24 mouse cellular contexts compared by ENCODE assay signal in the genomic region with DNA sequence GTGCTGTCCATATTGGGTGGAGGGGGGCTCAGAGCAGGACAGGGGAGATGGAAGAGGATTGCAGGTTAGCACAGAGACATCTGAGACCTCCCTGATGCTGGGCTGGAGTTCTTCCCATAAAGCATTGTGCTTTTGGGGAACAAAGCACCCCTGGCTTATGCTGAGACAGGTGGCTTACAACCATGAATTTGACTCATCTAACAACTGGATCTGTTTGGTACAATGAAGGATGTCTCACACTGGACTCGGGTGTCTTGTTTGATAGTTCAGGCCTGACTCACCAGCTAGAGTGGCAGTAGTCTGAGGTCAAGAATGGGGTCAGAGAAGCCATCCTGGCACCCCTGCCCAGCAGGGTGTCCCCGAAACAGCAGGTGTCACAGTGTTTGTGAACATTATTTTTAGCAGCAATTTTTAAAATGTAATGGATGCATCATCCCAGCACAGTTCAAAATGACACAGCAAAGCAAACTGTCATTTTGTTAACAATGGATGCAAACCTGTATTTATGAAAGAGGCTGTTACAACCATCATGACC. TPM values are rescaled to one million over a fixed set of nuclear protein-coding genes. Genes with fewer than 3 reads are reported as not detected.
A peak's percentile ranks its signal among the peaks of the same experiment; 100 is the strongest.
DNase-seq lines count a peak whose midpoint lies in the region; ATAC-seq lines count a peak whose summit lies in the region.
"Had no signal": no experiment of that assay in that cellular context is flagged by ENCODE, and none has a peak within 500 bp of the region (broad histone marks: within the 10 kb centered on the region; RNA-seq: fewer than 3 reads in every experiment).

No protein-coding gene starts in this region.

- intact Hi-C loops in heart, postnatal 10 days (cut with DNase I), result no loop called here

- H3K4me3 ChIP-seq in midbrain, embryonic 10.5 days, result no peak overlapping the region
- H3K4me3 ChIP-seq in midbrain, embryonic 15.5 days, result no peak overlapping the region
- H3K4me3 ChIP-seq: embryonic facial prominence, embryonic 13.5 days; embryonic facial prominence, embryonic 15.5 days; erythroblast, embryonic 14.5 days; forebrain, embryonic 10.5 days; forebrain, embryonic 12.5 days had no signal

- H3K27me3 ChIP-seq in midbrain, embryonic 10.5 days (ENCODE audit: low read depth, poor library complexity, severe bottlenecking), result 0 out of 2 replicates have a peak, but pooled peaks cover 4% of the 10 kb centered on the region
- no peaks in the 10 kb centered on the region for H3K27me3 ChIP-seq in midbrain, embryonic 15.5 days (replicated peaks)
- H3K27me3 ChIP-seq: CH12.LX; embryonic facial prominence, embryonic 13.5 days; embryonic facial prominence, embryonic 15.5 days; forebrain, embryonic 12.5 days had no signal

- H3K36me3 ChIP-seq in midbrain, embryonic 10.5 days, result peaks cover 17% of the 10 kb centered on the region
- 0 out of 2 replicates have a peak, but pooled peaks cover 9% of the 10 kb centered on the region for H3K36me3 ChIP-seq in midbrain, embryonic 15.5 days (replicated peaks)
- H3K36me3 ChIP-seq: embryonic facial prominence, embryonic 15.5 days; G1E had no signal

- no peak overlapping the region for H3K9ac ChIP-seq in midbrain, embryonic 15.5 days
- H3K9ac ChIP-seq: embryonic facial prominence, embryonic 13.5 days; embryonic facial prominence, embryonic 15.5 days; forebrain, embryonic 12.5 days had no signal

- peaks cover 16% of the 10 kb centered on the region for H3K4me1 ChIP-seq in midbrain, embryonic 10.5 days
- H3K4me1 ChIP-seq in midbrain, embryonic 15.5 days, result peaks cover 8% of the 10 kb centered on the region
- H3K4me1 ChIP-seq: embryonic facial prominence, embryonic 13.5 days; embryonic facial prominence, embryonic 15.5 days had no signal

- peak overlapping the region; percentile 46; the same call in 1 of the 2 replicates for H3K27ac ChIP-seq in midbrain, embryonic 10.5 days (replicated peaks)
- no peak overlapping the region for H3K27ac ChIP-seq in midbrain, embryonic 15.5 days
- H3K27ac ChIP-seq: embryonic facial prominence, embryonic 13.5 days; embryonic facial prominence, embryonic 15.5 days; forebrain, embryonic 10.5 days; forebrain, embryonic 12.5 days had no signal

- no peak for DNase-seq in midbrain, embryonic 10.5 days (ENCODE audit: low spot score)
- peak; percentile 27 for DNase-seq in Muller cell, postnatal 12 days (ENCODE audit: inconsistent ontology term)
- no peak for DNase-seq in lung, postnatal 25 days (ENCODE audit: low spot score)
- DNase-seq in heart, postnatal 10 days, result no peak
- DNase-seq: adrenal gland, postnatal 10 days; adrenal gland, postnatal 25 days; cerebellum, adult 11 months; cerebellum, adult 18-20 months; cerebellum, adult 8-10 months; cerebellum, adult 9-11 months; cerebellum, postnatal 14 days; cerebellum, postnatal 36 days; embryo, embryonic 11 days had no signal

- no peaks in the 10 kb centered on the region for H3K9me3 ChIP-seq in midbrain, embryonic 10.5 days (replicated peaks)
- H3K9me3 ChIP-seq in midbrain, embryonic 15.5 days, result no peaks in the 10 kb centered on the region
- H3K9me3 ChIP-seq: embryonic facial prominence, embryonic 13.5 days; embryonic facial prominence, embryonic 15.5 days; forebrain, embryonic 10.5 days; forebrain, embryonic 12.5 days; G1E had no signal

- WGBS in midbrain, embryonic 10.5 days, result 73% methylated on average over 2 of the region's 2 CpGs
- 72% methylated on average over 2 of the region's 2 CpGs for WGBS in midbrain, embryonic 15.5 days

- H3K4me2 ChIP-seq in midbrain, embryonic 15.5 days, result no peak overlapping the region
- H3K4me2 ChIP-seq: embryonic facial prominence, embryonic 13.5 days; embryonic facial prominence, embryonic 15.5 days; forebrain, embryonic 12.5 days had no signal

- ATAC-seq in midbrain, embryonic 15.5 days (replicated peaks), result no peak
- ATAC-seq: CD4-positive, CD25-positive, alpha-beta regulatory T cell, adult 4 months; forebrain, embryonic 14.5 days; forebrain, embryonic 16.5 days had no signal

RNA-seq across cellular contexts. Expression of a gene that starts 9.7 kb away (rescaled TPM):
- 18.6 and 22.4 TPM in 2 replicates for polyA plus RNA-seq in midbrain, embryonic 10.5 days (2016; fragmentation: Nextera tagmentation; extraction: Ambion mirVana)
- 55.3 and 55.6 TPM in 2 replicates for polyA plus RNA-seq in midbrain, embryonic 15.5 days (2015; fragmentation: Nextera tagmentation; extraction: Ambion mirVana)
- total RNA-seq in heart, postnatal 10 days (2021), result 10 to 100 TPM; 18.8 to 21.0 TPM
- polyA plus RNA-seq: G1E had no signal
